26 mouse cellular contexts compared by ENCODE assay signal in the genomic region with DNA sequence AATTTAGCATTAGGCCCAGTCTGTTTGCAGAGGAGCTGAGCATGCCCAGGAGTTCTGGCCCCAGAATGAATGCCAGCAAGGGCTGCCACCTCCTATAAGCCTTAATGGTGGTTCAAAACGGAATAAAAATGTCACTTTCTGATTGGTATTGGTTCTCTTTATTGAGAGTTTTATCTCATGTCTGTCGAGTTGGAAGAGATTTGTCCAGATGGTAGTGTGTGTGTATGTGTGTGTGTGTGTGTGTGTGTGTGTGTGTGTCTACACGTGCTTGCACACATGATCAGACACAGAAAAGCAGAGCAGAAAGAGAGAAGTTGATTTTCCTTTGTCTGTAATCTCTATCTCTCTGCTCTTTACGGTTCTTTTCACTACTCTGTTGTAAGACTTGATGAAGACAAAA.
"Had no signal": no experiment of that assay in that cellular context is flagged by ENCODE, and none has a peak within 500 bp of the region (broad histone marks: within the 10 kb centered on the region; RNA-seq: fewer than 3 reads in every experiment).

No protein-coding gene starts in this region.

- H3K4me2 ChIP-seq: heart, embryonic 13.5 days; heart, embryonic 15.5 days; hindbrain, embryonic 13.5 days; hindbrain, embryonic 15.5 days; kidney, embryonic 15.5 days; limb, embryonic 13.5 days; limb, embryonic 15.5 days; liver, embryonic 12.5 days had no signal

- H3K27ac ChIP-seq: heart, embryonic 10.5 days; heart, embryonic 13.5 days; heart, embryonic 15.5 days; hindbrain, embryonic 13.5 days; hindbrain, embryonic 15.5 days; hindbrain, postnatal 0 days; kidney, embryonic 15.5 days; kidney, postnatal 0 days; limb, embryonic 13.5 days; limb, embryonic 15.5 days; liver, embryonic 12.5 days; liver, embryonic 14.5 days had no signal

- H3K4me1 ChIP-seq: heart, embryonic 10.5 days; heart, embryonic 15.5 days; kidney, embryonic 15.5 days; limb, embryonic 13.5 days; limb, embryonic 15.5 days; liver, embryonic 12.5 days had no signal

- ATAC-seq: hindbrain, postnatal 0 days; intestine, embryonic 16.5 days; liver, embryonic 12.5 days had no signal

- DNase-seq: gastrocnemius, postnatal 14 days; gastrocnemius, postnatal 36 days; heart, adult 18-20 months; heart, postnatal 14 days; heart, postnatal 36 days; kidney, adult 11 months; kidney, adult 2 months; kidney, adult 9 months; kidney, postnatal 14 days; kidney, postnatal 36 days; layer of hippocampus, adult 9-11 months; layer of hippocampus, postnatal 36 days; left cerebral cortex, postnatal 4 days had no signal

- H3K9me3 ChIP-seq: heart, embryonic 10.5 days; heart, embryonic 13.5 days; heart, embryonic 15.5 days; hindbrain, embryonic 13.5 days; hindbrain, embryonic 15.5 days; kidney, embryonic 15.5 days; limb, embryonic 13.5 days; limb, embryonic 15.5 days; liver, embryonic 12.5 days had no signal

- H3K9ac ChIP-seq: heart, embryonic 13.5 days; heart, embryonic 15.5 days; hindbrain, embryonic 13.5 days; hindbrain, embryonic 15.5 days; kidney, embryonic 15.5 days; limb, embryonic 13.5 days; limb, embryonic 15.5 days; liver, embryonic 12.5 days; liver, embryonic 14.5 days had no signal

- H3K36me3 ChIP-seq: heart, embryonic 10.5 days; heart, embryonic 13.5 days; heart, embryonic 15.5 days; hindbrain, embryonic 13.5 days; hindbrain, embryonic 15.5 days; kidney, embryonic 15.5 days; limb, embryonic 13.5 days; limb, embryonic 15.5 days; liver, embryonic 12.5 days had no signal

- H3K4me3 ChIP-seq: heart, embryonic 10.5 days; heart, embryonic 13.5 days; heart, embryonic 15.5 days; hindbrain, embryonic 13.5 days; hindbrain, embryonic 15.5 days; kidney, embryonic 15.5 days; limb, embryonic 13.5 days; limb, embryonic 15.5 days; liver, embryonic 12.5 days had no signal

- H3K27me3 ChIP-seq: hindbrain, embryonic 13.5 days; hindbrain, embryonic 15.5 days; kidney, embryonic 15.5 days; limb, embryonic 15.5 days; liver, embryonic 12.5 days had no signal
